Mouse (Mus musculus) ES-E14 (cell line): ENCODE data around the gene Olfr1386. TPM values are rescaled to one million over a fixed set of nuclear protein-coding genes. Genes with fewer than 3 reads are reported as not detected.
"Not testable (repeated sequence)": the region's sequence is repeated elsewhere in the genome, so short reads cannot be mapped to it uniquely, and the experiment has no call there.

Experiments used
- DNase-seq: peaks from one replicate; pipeline ENCODE4 v3.0.0-alpha.2; 2013; ENCODE audit warnings: low read depth, low spot score
- H3K27ac ChIP-seq: 2 replicates; pipeline ENCODE4 v1.5.1; 2012; ENCODE audit warnings: low read depth, mild to moderate bottlenecking, low read length, moderate library complexity, mixed read lengths; ENCODE audit not compliant: poor library complexity, insufficient read depth, severe bottlenecking
- H3K36me3 ChIP-seq: 2 replicates; pipeline ENCODE4 v1.6.1; 2012; ENCODE audit warnings: mild to moderate bottlenecking, low read length, moderate library complexity, mixed read lengths; ENCODE audit not compliant: control insufficient read depth, poor library complexity, insufficient read depth, severe bottlenecking
- H3K4me1 ChIP-seq, 2 experiments: fragments of 150-350 bp in 1 of 2; sonication (generic) in 1 of 2; 2 replicates each; pipeline ENCODE4 v1.6.1; 2012; ENCODE audit warnings: low read length in 2 of 2, mild to moderate bottlenecking in 1 of 2, mixed read lengths in 1 of 2; ENCODE audit not compliant: control insufficient read depth in 2 of 2, insufficient read depth in 2 of 2, poor library complexity in 1 of 2
- H3K4me3 ChIP-seq, 2 experiments: fragments of 150-350 bp in 1 of 2; sonication (generic) in 1 of 2; 2 replicates each; pipeline ENCODE4 v1.5.1; 2012; ENCODE audit warnings: low read length in 2 of 2, low read depth in 1 of 2, mild to moderate bottlenecking in 1 of 2, mixed read lengths in 1 of 2; ENCODE audit not compliant: insufficient read depth in 1 of 2, poor library complexity in 1 of 2, severe bottlenecking in 1 of 2
- H3K9ac ChIP-seq: 2 replicates; pipeline ENCODE4 v1.6.1; 2012; ENCODE audit warnings: low read depth, mild to moderate bottlenecking, low read length, mixed read lengths; ENCODE audit not compliant: poor library complexity, insufficient read depth, severe bottlenecking
- H3K9me3 ChIP-seq: fragments of 150-350 bp; sonication (generic); 2 replicates; pipeline ENCODE4 v1.6.1; 2012; ENCODE audit warnings: low read depth, mild to moderate bottlenecking, low read length; ENCODE audit not compliant: control insufficient read depth, insufficient read depth
- CHD2 ChIP-seq: IDR thresholded peaks from 2 replicates; pipeline ENCODE4 v1.6.1; 2014; ENCODE audit warnings: mild to moderate bottlenecking, low read depth, low read length, inconsistent platforms
- HCFC1 ChIP-seq: IDR thresholded peaks from 2 replicates; pipeline ENCODE4 v1.6.1; 2012; ENCODE audit warnings: low read length, inconsistent platforms, borderline replicate concordance; ENCODE audit not compliant: insufficient read depth
- MAFK ChIP-seq: IDR thresholded peaks from 2 replicates; pipeline ENCODE4 v1.6.1; 2014; ENCODE audit warnings: mild to moderate bottlenecking, low read depth, low read length, inconsistent platforms; ENCODE audit not compliant: insufficient read depth
- ZC3H11A ChIP-seq: IDR thresholded peaks from 2 replicates; pipeline ENCODE4 v1.6.1; 2012; ENCODE audit warnings: low read depth, mild to moderate bottlenecking, inconsistent platforms, low read length, borderline replicate concordance
- ZNF384 ChIP-seq: IDR thresholded peaks from 2 replicates; pipeline ENCODE4 v1.6.1; 2012; ENCODE audit warnings: low read depth, low read length, inconsistent platforms
- in situ Hi-C, 2 experiments: fragments of 600-800 bp; cut with MboI; formaldehyde crosslinking; loops; one replicate each; pipeline ENCODE4 v1.15.1; 2025; ENCODE audit warnings: low sequenced_read_pairs in 2 of 2, inconsistent platforms in 1 of 2; ENCODE audit not compliant: unreplicated experiment in 2 of 2
- total RNA-seq: library from RNA; depleted of rRNA; stranded (reverse); fragments of 300-350 nt; gene quantifications from 2 replicates; pipeline ENCODE4 v1.2.3, GENCODE M21; 2012; rRNA removed

Gene Olfr1386
- total RNA-seq, 1 experiment: not detected

- TF ChIP-seq ZNF384: no peak
- Histone ChIP-seq H3K27ac (no peak within 1 kb of the TSS), H3K36me3 (no peaks in the 10 kb centered on the region), H3K9ac (no peak within 1 kb of the TSS), H3K4me1 (no peaks in the 10 kb centered on the region), H3K9me3 (0 out of 2 replicates have a peak, but pooled peaks cover 2% of the 10 kb centered on the region), H3K4me3 (no peak within 1 kb of the TSS)
- in situ Hi-C loops: no loop called here
- DNase-seq: no peak
Measured at GRCm38 (mm10) chr11:49455043-49455442, 9.8 kb upstream of the Olfr1386 start, which contains the start of gene Olfr1387. Olfr1387 (plus strand) TSS chr11:49455343.

GRCm38 (mm10) chr11:49485973-49486372, 21.1 kb downstream of the Olfr1386 start:
- no peaks in the 10 kb centered on the region for H3K9me3 ChIP-seq
- in situ Hi-C loops: no loop called here

GRCm38 (mm10) chr11:49488770-49489169, 23.9 kb downstream of the Olfr1386 start, which contains the start of gene Olfr1385:
Olfr1385 (plus strand) TSS chr11:49489070.
- H3K9me3 ChIP-seq, H3K9ac ChIP-seq, in situ Hi-C loops, H3K27ac ChIP-seq, DNase-seq, H3K4me3 ChIP-seq, H3K36me3 ChIP-seq, H3K4me1 ChIP-seq: not testable (repeated sequence)

More at GRCm38 (mm10) chr11:49485973-49486372, 21.1 kb downstream of the Olfr1386 start:
- no peak overlapping the region for H3K27ac ChIP-seq
- H3K36me3 ChIP-seq: no peaks in the 10 kb centered on the region
- TF ChIP-seq ZNF384 (no peak), MAFK (no peak), ZC3H11A (no peak), HCFC1 (no peak), CHD2 (no peak)
- no peak for DNase-seq
- H3K4me1 ChIP-seq: no peaks in the 10 kb centered on the region
- H3K4me3 ChIP-seq: no peak overlapping the region
- H3K9ac ChIP-seq: no peak overlapping the region

DNA sequence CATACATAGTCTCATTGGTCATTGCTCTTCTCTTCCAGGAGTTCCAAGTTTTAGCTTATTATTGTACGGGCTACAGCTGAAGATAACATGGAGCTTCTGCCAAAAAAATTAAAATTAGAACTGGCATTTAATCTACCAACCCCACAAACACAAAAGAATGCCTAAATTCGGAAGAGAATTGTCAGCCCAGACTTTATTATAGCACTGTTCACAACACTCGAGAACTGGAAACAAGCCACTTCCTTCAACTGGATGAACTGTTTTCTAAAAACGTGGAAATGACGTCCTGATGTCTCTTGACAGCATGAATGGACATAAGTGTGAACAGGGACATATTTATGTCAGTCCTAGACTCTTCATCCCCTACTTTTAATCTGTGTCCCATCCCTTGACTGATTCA, 53.2 kb downstream of the Olfr1386 start:
- in situ Hi-C loops: no loop called here
- no peak overlapping the region for H3K4me3 ChIP-seq
- no peaks in the 10 kb centered on the region for H3K4me1 ChIP-seq
- H3K9ac ChIP-seq: no peak overlapping the region
- H3K27ac ChIP-seq: no peak overlapping the region
- no peak for TF ChIP-seq ZNF384
- TF ChIP-seq HCFC1: no peak
- TF ChIP-seq MAFK: no peak
- no peak for TF ChIP-seq CHD2
- TF ChIP-seq ZC3H11A: no peak
- no peaks in the 10 kb centered on the region for H3K9me3 ChIP-seq
- no peaks in the 10 kb centered on the region for H3K36me3 ChIP-seq
- no peak for DNase-seq

GRCm38 (mm10) chr11:49519348-49519747, 54.5 kb downstream of the Olfr1386 start, which contains the start of gene Olfr1383:
Olfr1383 (plus strand) TSS chr11:49519648.
- H3K27ac ChIP-seq: no peak within 1 kb of the TSS
- H3K9me3 ChIP-seq: no peaks in the 10 kb centered on the region
- in situ Hi-C loops: no loop called here
- H3K9ac ChIP-seq: no peak within 1 kb of the TSS
- H3K36me3 ChIP-seq: no peaks in the 10 kb centered on the region
- no peak within 1 kb of the TSS for H3K4me3 ChIP-seq
- TF ChIP-seq CHD2: no peak
- no peak for TF ChIP-seq ZC3H11A
- TF ChIP-seq ZNF384: no peak
- no peak for TF ChIP-seq HCFC1
- no peak for TF ChIP-seq MAFK
- DNase-seq: no peak
- H3K4me1 ChIP-seq: no peaks in the 10 kb centered on the region

Other genes starting within 250 kb of the Olfr1386 start
- 43.1 and 54.2 TPM in 2 replicates for gene Mgat1, start 220.9 kb upstream of the Olfr1386 start, total RNA-seq
- not detected in 2 replicates for gene Olfr1393, start 186.7 kb upstream of the Olfr1386 start, total RNA-seq
- not detected in 2 replicates for gene Olfr1392, start 179.8 kb upstream of the Olfr1386 start, total RNA-seq
- not detected in 2 replicates for gene Olfr10, start 160.3 kb upstream of the Olfr1386 start, total RNA-seq
- gene Olfr1391, start 142.3 kb upstream of the Olfr1386 start, total RNA-seq: not detected in 2 replicates
- not detected in 2 replicates for gene Olfr1390, start 129.9 kb upstream of the Olfr1386 start, total RNA-seq
- not detected in 2 replicates for gene Olfr1389, start 42.0 kb upstream of the Olfr1386 start, total RNA-seq
- gene Olfr1388, start 28.4 kb upstream of the Olfr1386 start, total RNA-seq: 8.4 and 9.4 TPM in 2 replicates
- not detected in 2 replicates for gene Olfr1387, start 9.7 kb upstream of the Olfr1386 start, total RNA-seq
- 0.04 and 0.26 TPM in 2 replicates for gene Olfr1385, start 24.0 kb downstream of the Olfr1386 start, total RNA-seq
- not detected in 2 replicates for gene Olfr1384, start 41.7 kb downstream of the Olfr1386 start, total RNA-seq
- gene Olfr1383, start 54.6 kb downstream of the Olfr1386 start, total RNA-seq: not detected in 2 replicates
- not detected in 2 replicates for gene Olfr1382, start 63.2 kb downstream of the Olfr1386 start, total RNA-seq
- not detected in 2 replicates for gene Olfr1381, start 78.4 kb downstream of the Olfr1386 start, total RNA-seq
- not detected in 2 replicates for gene Olfr1380, start 91.8 kb downstream of the Olfr1386 start, total RNA-seq
- gene Flt4, start 144.2 kb downstream of the Olfr1386 start, total RNA-seq: 4.3 and 6.7 TPM in 2 replicates
- gene Scgb3a1, start 198.6 kb downstream of the Olfr1386 start, total RNA-seq: 1.4 and 1.6 TPM in 2 replicates
- 39.4 and 45.8 TPM in 2 replicates for gene Cnot6, start 247.7 kb downstream of the Olfr1386 start, total RNA-seq